Mouse (Mus musculus) gastrocnemius, adult 18-20 months (tissue): ENCODE data around the gene Hoxd9. TPM values are rescaled to one million over a fixed set of nuclear protein-coding genes. Genes with fewer than 3 reads are reported as not detected.

ENCODE experiments used
- DNase-seq: peaks from one replicate; pipeline ENCODE4 v3.0.0; 2021; ENCODE audit warnings: low spot score
- total RNA-seq, 2 experiments: library from RNA; stranded (reverse); gene quantifications; 2 replicates each; pipeline ENCODE4 v1.2.3; 2021

Hoxd9 gene
- total RNA-seq, 2 experiments from 2014 or later = 17.0 to 18.1 TPM

DNA sequence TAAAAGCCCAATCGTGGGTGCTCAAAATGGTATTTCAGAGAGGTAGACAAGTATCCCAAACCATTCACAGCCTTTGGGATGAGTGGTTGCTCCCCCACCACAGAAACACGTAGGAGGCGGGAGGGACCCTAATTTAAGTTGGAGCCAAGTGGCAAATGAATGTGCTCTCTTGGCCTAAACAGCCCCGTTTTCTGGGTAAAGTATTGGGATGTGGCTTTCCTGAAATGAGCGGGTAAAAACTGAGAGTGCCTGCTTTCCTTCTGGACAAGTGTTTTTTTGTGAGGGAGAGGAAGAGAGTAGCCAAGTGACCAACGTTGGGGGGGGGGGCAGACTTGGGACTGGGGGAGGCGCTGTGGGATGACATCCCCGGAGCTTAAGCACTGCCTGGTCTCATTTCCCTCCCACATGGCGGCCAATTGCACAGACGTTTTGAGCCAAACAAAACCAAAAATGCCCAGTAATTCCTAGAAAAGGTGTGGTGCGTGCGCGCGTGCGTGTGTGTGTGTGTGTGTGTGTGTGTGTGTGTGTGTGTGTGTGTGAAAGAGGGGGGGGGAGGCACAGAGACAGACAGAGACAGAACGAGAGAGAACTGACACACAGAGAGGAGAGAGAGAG, 13.5 kb downstream of the Hoxd9 start:
- DNase-seq = no peak

DNA sequence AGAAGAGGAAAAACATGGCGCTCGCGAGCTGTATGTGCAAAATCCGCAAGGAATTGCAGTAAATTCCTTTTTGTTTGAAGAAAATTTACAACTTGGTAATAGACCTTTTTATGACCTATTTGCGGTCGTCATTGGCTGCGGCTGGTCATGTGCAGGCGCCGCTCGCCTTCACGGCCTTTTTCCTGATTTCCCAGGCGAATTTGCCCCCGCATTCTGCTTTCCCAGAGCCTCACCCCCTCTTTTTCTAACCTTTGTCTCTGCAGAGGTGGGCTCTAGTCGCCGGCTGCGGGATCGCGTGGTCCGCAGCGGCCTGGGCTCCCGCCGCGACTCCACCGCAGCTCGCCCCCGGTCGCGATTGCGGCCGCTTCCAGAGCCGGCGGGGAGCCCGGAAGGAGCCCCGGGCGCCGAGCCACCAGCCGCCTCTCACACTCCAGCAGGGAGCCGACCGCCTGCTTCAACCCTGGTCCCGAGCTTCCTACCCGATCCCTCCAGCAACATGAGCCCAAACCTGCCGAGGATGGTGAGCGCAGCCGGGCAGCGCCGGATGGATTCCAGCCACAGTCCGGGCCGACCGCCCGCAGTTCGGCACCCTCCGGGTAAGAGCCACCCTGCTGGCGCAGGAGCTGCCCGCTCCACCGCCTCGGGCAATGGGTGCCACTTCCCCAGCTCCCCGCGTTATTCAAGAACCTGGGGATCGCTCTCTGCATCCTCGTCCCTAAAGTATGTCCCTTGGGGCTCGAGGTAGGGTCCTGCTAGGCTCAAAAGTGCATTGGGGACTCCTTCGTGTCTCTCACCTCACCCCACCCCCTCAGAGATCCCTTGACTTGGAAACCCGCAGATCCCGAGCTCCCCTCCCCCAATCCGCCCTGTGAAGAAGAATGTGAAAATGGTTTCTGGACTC, 14.4 kb downstream of the Hoxd9 start, which contains the start of the genes Hoxd3 and Hoxd4:
TSS of gene Hoxd3 (plus strand) at position 207 of the 901 bp plus-strand sequence.
TSS of gene Hoxd4 (plus strand) at position 209 of the 901 bp plus-strand sequence.
- DNase-seq = peak; percentile 60

DNA sequence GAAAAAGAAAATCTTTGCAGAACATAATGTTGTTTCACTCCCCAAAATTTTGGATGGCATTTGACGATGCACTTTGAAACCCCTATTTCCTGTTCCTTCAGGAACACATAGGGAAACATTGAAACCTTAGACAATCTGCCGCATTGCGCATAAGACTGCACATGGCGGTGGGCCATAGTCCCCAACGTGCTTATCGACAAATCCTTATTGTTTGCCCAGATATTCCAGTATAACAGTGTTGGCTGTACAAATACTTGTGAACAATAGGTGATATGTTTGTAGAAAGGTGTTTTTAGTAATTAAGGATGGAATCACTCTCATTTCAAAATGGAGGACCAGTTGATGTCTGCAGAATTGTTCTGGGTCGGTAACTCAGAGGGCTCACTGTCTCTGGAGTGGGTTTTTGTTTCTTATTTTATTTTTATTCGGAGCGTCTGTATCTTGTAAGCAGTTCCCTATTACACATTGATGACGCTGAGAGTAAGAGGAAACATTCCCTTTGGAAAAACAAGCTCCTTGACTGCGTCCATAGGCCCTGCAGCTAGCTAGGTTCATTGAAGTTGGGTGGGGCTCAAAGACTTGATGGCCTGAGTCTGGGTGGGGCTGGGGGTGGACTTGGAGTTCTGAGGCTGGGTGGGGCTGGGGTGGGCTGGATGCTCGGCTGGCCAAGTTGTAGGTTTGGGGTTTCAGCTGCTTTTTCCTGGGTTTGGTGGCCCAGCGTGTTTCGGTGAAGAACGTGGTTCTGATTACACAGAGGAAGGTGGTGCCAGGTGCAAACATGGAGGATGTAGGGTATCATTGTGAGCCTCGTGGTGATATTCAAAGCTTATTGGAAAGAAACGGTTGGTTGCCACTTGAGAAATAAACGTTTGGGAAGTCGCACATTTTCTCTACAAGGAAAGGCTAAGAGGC, 16.0 kb downstream of the Hoxd9 start:
- DNase-seq = no peak

DNA sequence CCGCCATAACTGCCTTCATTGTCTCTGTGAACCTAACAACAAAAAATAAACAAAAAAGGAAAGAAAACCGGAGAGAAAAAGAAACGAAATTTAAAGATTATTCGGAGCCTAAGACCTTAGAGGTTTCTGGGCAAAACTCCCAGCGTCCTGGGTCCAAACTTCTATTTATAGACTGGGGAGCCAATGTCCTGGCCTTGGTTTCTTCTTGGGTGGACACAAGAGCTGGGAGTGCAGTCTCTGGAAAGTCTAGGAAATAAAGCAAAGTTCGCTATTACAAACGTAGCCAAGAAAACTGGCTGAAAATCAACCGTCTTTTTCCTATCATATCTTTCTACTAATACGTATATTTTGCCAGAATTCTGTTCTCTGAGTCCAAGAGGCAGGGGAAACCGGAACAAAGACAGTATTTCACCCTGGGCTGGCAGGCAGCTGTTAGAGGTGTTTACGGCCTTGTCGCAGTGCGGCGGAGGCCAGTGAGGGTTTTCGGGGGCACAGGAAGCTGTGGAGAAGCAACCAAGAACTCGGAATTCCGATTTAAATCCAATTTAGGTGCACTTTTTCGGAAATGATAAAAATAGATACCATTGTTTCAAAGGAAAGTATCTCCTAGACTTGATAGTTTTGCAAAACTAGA, 16.7 kb downstream of the Hoxd9 start:
- no peak for DNase-seq

DNA sequence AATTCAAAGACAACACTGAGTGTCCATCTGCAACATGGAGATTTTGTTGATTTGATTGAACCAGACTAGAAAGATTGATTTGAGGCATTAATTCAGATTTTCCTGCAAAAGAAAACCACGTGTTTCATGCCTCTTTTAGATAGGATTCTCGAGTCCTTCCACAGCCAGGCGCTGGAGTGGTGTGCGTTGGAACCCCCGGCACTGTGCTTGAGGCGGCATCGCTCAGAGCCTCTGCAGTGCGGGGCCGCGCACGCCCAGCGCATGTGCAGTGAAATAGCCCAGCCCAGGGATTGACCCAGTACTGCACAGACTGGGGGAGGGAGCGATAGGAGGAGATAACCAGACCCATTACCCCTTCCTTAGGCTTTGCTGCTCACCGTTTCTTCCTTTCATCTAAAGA, 17.4 kb downstream of the Hoxd9 start:
- DNase-seq = no peak

DNA sequence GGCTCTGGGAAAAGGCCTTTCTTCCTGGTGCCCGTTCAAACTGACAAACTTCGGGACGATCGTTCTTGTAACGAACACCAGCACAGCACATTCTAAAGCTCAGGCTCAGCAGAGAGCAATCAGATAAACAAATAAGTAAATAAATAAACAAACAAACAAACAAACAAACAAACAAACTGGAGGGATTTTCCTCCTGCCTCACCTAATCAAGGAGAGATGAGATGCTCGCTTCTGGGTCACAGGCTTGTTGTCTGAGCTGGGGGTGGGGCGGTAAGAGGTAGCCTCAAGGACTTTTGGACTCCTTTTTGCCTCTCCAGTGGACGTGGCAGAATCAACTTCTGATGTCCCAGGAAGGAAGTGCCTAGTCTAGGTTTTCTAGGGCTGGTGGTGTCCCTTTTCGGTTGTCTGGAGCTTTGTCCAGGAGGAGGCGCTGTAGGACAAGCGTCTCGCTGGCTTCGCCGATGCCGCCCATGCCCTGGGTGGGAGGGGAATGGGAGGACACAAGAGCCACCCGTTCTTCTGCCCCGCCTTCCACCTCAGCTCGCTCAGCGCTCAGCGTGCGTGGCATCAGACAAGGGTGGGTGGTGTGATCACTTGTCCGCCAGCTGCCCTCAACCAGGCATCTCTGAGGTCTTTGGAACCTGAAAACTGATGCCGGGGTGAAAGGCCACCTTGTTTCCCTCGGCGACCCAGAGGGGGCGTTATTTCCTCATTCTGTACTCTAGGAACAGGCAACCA, 18.1 kb downstream of the Hoxd9 start:
- DNase-seq = peak; percentile 94

DNA sequence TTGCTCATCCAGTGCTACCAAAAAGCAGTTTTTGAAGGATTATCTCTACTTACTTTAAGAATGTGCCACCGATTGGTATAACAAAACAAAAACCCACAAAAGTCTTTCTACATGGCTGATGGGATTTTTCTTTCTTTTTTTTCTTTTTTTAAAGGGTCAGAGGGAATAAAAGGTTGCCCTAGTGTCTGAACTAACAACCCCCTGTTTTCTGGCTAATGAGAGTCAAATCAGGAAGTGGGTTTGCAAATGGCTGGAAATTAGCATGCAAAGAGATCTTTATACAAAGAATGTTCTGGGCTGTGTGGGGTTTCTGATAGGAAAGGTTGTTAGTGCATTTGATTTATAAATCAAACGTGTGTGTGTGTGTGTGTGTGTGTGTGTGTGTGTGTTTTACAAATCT, 22.9 kb downstream of the Hoxd9 start:
- no peak for DNase-seq

DNA sequence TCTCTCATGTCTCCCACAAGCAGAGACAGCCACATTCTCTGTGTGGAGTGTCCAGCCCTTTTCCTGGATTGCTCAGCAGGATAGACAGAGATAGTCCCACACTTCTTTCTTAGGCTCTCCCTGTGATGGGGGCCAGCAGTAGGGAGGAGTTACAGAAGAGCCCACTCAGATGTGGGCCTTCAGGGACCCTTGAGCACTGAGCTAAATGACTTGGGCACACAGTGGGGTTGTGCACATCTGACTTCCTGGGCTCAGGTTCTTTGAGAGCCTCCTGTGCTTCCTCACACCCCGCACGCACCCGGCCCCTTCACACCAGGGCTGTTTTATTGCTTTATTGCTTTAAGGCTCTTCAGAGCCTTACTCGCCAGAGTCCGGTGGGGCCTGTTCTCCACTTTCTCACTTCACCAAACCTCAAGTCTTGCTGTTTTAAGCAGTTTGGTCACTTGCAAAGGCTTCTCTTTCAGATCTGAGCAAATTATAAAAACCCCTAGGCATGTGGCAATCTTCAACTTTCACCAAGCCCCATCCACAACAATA, 23.5 kb downstream of the Hoxd9 start:
- no peak for DNase-seq

DNA sequence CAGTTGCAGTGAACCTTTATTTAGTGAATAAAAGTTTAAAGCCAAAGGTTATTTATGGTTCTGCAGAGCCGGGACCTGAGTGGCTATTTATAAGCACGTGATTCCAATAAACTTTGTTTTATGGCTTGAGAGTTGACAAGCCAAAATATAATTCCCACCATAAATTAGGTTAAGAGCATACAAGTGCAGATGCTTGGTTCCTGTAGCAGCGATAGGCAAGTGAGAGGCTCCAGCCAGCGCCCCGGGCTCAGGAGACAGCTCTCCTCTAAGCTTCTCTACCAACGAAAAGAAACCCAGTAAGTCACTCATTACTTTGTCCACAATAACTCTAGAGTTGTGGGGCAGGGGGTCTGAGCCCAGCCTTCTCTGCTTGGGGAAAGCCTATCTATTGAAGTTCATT, 24.4 kb downstream of the Hoxd9 start:
- DNase-seq = no peak

DNA sequence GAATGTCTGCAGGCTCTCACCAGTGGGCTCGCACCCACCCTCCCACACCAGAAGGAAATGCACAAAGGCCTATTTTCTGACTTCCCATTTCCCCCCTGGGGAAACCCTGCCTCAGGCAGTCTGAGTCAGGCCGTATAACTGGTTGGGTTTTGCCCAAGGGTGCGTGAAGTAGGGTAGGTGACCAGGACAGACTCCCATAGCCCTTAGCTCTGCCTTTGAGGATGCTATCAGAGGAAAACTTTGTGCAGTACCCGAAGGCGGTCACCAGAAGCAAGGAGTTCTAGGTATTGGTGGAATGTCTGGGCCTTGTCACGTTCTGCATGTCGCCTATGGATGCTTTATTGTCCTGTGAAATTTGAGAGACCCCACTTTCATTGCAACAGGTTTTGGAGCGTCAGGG, 25.4 kb downstream of the Hoxd9 start:
- no peak for DNase-seq

DNA sequence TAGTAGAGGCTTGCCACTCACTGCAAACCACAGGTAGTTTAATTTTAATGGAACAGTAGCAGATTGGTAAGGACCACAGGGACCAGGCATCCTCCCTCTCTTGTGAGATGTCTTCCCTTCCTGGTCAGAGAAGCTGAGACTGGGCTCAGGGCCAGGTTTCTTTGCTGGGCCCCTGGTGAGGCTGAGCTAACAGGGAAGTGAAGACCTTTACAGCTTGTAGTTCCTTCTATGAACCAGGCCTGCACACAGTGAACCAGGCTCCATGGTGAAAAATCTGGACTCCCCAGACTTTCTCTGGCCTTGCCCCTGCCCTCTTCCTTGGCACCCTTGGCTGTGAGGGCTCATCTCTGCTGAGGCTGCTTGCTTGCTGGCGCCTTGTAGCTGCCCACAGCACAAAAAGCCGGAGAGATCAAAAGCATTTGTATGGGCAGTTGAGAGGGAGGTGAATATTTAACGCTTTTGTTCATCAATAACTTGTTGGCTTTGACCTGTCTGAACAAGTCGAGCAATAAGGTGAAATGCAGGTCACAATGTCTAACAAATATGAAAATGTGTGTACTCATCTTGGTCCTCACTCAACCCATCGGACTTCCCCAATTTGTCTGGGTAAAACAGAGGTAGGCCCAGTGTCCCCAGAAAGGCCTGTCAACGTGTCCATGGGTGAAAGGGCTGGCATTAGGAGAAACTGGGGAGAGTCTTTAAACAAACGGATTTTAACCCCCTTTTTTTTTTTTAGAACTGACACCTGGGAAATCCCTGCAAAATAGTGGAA, 26.9 kb downstream of the Hoxd9 start:
- DNase-seq = no peak

DNA sequence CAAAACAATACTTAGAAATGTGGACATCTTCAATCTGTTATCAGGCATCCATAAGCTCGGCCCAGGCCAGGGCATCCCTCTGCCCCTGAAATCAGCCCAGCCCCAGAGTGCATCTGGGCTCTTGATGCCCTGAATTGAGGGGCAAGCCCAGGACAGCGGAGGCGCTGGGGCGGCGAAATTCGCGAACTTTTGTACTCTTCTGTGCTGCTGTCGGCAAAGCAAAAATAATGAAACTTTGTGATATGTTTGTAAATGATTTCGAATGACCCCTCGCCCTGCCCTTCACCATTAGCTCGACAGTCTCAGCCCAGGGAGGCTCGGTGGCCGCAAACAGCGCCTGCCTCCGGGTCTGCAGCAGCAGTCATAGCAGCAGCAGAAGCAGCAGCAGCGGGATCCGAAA, 27.6 kb downstream of the Hoxd9 start:
- DNase-seq = no peak

DNA sequence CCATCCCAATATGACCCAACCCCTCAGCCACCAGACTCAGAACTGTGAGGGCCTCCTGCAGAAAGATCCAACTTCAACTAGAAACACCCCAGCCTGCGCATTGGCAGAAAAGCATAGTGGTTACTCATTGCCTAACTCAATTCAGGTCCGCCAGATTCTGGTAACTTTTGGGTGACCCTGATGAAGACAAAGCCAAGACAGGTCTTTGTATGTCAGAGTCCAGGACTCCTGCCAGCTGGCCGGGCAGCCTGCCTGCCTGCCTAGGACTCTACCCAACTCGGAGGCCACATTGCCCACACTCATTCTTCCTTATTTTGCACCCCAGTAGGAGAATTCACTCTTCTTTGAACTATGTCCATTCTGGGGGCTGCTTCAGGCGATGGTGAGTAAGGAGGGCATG, 29.0 kb downstream of the Hoxd9 start, which contains the start of gene Gm28230:
TSS of gene Gm28230 (plus strand) at position 178 of the 400 bp plus-strand sequence.
- no peak for DNase-seq

DNA sequence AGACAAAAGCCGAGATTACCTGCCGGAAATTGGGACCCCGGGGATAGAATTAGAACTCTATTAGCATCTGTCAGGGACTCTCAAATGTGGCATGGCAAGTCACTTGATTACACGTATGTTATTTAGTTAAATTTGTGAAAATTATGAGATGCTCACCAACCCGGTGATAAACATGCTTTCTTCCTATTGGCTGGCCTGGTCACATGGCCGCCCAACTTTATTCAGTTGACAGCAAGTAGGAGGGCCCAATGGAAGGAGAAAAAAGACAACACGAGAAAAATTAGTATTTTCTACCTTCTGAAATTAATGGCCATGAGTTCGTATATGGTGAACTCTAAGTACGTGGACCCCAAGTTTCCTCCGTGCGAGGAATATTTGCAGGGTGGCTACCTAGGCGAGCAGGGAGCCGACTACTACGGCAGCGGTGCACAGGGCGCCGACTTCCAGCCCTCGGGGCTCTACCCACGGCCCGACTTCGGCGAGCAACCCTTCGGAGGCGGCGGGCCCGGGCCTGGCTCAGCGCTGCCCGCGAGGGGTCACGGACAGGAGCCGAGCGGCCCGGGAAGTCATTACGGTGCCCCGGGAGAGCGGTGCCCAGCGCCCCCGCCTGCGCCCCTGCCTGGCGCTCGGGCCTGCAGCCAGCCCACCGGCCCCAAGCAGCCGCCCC, 29.6 kb downstream of the Hoxd9 start:
- DNase-seq = no peak

DNA sequence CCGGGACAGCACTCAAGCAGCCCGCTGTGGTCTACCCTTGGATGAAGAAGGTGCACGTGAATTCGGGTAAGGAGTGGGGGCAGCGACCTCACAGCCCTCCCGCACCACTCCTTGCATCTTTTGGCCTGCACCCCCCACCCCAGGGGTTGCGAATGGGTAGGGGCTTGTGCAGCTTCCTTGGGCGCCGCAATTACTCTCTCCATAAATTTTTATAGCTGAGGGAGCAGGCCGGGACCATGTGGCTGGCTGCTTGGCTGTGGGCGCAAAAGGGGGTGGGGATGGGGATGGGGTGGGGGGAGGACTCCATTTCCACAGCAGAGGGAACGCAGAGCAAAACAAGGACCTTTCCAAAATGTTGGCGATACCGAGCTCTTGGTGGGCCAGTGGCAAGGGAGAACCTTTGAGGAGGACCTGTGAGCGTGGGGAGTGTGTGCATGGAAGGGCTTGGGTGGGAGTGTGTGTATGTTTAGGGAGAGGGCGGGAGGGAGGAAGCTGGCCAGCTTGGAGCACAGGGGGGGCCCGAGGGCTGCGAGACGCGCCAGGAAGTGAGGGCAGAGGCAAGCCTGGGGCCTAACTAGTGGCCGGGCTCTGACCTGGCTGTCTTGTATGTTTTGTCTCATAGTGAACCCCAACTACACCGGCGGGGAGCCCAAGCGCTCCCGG, 30.2 kb downstream of the Hoxd9 start:
- no peak for DNase-seq

DNA sequence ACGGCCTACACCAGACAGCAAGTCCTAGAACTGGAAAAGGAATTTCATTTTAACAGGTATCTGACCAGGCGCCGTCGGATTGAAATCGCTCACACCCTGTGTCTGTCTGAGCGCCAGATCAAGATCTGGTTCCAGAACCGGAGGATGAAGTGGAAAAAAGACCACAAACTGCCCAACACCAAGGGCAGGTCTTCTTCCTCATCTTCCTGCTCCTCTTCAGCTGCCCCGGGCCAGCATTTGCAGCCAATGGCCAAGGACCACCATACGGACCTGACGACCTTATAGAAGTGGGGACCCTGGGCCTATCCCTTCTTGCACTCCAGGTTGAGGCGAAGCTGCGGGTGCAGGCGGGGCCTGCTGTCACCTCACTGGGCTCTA, 30.8 kb downstream of the Hoxd9 start:
- no peak for DNase-seq

DNA sequence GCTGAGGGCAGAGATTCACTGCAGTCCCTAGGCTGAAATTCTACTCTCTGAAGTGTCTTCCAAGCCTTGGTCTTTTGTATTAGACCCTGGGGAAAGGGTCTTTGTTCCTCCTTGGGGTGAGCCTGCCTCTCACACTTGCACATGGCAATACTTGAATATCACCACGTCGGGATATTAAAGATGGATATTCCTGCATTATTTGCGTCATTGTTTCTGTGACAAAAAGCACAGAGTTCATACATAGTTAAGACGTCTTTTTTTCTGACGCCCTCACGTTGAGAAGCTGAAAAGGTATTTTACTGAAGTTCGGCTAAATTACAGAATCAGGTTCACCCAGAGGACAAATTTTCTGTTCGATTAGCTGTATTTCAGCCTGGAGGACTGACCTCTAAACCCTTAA, 32.8 kb downstream of the Hoxd9 start:
- no peak for DNase-seq

DNA sequence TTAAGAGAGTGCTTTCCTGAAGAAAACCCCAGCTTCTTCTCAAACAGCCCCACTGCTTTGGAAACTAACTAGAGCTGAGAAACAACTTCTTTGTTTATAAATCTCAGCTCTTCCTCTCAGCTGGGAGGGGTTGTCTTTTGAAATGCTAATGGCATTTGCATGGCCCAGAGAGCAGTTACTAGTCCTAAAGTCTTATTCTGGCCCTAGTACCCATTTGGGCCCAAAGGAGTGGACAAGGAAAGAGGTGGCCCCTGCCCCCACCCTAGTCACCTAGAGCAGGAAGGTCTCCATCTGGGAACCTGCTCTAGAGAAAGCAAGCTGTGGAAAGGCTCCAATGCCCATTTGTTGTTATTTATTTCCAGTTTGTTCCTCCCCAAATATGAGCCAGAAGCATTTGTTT, 33.5 kb downstream of the Hoxd9 start:
- no peak for DNase-seq
